Mouse (Mus musculus) kidney, adult 2 months (tissue): Measurements from ENCODE around the gene Tas2r137.

Experiments used
- CTCF ChIP-seq: fragments of 200-500 bp; conservative IDR thresholded peaks from 2 replicates; pipeline ENCODE4 v1.5.1; 2011; ENCODE audit warnings: low read depth, mild to moderate bottlenecking, control low read depth, low read length, moderate library complexity, mixed read lengths; ENCODE audit not compliant: insufficient read depth, insufficient read length
- POLR2A ChIP-seq: fragments of 200-500 bp; IDR thresholded peaks from one replicate; pipeline ENCODE4 v1.6.1; 2011; ENCODE audit warnings: low read depth, low read length, control low read depth

- TF ChIP-seq CTCF: no peak
- TF ChIP-seq POLR2A: no peak
Measured at GRCm38 (mm10) chr6:40490933-40491332, at the start of gene Tas2r137.
